Mouse (Mus musculus) right cerebral cortex, postnatal 10 days (tissue): ENCODE results near the gene Mdga1.
A peak's percentile ranks its signal among the peaks of the same experiment; 100 is the strongest.

Experiments used
- DNase-seq, 2 experiments: peaks; one replicate each; pipeline ENCODE4 v3.0.0; 2021; ENCODE audit warnings: low spot score in 2 of 2

The Mdga1 gene

DNA sequence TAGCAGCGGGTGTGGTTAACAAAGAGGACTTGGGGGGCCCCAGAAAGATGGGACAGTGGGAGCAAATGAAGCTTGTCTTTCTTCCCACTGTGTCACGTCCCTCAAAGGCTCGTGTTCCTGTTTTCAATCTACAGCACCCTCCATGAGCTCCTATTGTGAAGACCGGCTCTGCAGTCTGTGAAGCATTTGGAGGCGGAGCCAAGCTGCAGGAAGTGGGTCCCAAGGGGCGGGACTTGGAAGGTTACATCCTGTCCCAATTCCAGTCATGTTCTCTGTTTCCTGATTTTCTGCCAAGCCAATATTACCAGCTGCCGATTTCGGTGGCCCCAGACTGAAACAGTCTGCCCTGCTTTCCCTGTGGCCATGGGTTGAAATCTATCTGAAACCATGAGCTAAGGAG, 11.7 kb upstream of the Mdga1 start:
- no peak for DNase-seq

DNA sequence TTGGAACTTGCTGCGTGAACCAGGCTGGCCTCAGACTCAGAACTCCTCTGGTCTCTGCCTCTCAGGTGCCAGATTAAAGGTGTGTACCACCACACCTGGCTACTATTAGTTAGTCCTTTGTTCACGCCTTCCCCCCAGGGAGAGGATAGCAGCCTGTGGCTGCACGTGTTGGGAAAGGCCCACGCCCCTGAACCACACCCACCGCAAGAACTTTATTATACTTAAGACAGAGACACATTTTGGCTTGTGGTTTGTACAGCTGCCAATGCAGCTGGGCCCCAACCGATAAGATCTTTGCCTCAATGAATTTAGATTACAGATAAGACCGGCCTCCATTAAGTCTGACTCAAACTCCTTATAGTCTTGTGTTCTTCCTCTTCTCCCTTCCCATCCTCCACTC, 10.0 kb upstream of the Mdga1 start:
- no peak for DNase-seq

DNA sequence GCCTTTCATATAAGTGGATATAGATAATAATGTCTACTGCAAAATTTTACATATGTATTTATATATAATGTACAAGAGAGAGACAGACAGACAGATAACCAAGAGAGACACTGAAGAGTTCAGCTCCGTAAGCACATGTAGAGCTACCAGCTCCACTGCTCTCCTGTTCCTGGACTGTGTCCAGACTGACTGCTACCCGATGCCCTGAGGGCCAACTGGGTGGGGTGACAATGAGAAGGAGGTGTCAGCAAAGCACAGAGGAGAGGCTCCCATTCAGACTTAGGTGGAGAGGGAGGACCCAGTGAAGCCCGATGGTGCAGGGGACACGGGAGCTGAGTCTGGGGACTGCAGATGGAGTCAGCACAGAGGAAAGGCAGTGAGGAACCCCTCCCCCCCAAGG, 9.1 kb upstream of the Mdga1 start:
- DNase-seq: no peak

DNA sequence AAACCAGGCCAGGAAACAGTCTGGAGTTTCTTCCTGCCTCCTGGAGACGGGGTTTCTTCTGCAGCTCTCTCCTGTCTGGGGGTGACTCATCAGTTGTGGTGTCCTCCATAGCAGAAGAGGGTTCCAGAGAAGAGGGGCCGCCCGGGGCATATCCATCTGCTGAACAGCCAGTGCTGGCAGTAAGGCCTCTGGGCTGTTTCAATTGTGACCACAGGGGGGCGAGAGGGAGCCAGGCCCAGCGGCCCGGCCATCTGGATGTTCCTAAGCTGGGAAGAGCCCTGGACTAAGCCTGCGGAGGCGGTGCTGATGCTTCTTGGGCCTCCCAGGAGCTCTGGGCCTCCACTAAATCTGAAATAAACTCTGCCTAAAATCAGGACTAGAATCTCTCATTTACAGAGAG, 5.8 kb upstream of the Mdga1 start:
- peak; percentile 88 to 91 for DNase-seq

DNA sequence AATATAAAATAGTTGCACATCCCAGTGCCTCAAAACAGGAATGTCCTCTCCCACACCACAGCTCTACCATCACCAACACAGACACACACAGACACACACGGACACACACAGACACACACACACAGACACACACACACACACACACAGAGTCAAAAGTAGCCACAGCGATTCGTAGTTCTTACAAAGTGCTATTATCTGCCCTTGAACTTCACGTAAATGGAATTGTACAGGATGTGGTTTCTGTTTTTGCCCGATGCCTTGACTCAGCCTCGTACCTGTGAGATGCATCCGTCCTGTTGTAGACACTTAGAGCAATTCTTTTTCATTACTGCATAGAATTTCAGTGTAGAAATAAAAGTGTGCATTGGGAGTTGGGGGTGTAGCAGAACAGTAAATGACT, 3.3 kb upstream of the Mdga1 start:
- DNase-seq: no peak

DNA sequence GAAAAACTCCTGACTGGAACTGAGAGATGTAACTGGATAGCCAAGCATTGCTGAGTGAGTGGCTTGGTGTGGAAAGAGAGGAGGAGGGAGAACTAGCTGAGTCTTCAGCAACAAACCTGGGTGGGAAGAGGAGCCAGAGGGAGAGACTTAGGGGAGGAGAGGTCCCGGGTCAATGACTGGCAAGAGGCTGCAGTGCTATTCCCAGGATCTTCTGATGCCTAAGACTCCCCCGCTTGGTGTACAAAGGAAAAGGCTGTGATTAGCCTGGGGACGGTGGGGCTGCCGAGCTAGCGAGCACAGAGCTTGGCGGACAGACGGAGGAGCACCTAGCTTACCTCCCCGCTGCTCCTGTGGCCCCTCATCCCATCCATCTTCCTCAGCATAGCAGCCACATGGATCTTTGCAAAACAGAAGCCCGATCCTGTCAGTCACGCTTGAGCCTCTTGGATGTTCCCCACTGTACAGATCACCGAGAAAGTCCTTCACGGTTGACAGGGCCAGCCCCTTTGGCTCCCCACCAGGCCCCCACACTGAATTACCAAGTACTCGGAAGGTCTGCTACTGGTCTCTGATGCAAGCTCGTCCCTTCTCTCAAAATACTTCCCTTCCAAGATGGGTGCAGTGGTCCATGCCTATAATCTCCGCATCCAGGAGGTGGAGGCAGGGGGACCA, 2.0 kb upstream of the Mdga1 start:
- DNase-seq: no peak

DNA sequence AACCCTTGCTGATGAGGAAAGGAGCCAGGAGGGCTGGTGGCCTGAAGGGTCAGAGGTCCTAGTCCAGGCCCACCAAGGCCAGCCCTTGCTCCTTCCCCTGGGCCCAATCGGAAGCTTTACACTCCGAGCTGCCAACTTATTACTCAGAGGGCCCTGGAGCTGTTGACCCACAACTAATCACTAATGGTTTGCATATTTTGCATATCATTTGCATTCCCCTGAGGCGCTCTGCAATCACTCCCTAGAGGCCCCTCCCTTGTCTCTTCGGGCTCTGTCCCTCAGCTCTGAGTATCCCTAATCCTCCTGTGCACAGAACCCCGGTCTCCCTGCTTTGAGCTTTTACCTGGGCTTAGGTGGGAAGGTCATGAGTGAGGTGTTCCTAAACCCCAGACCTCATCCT, 4.4 kb downstream of the Mdga1 start:
- no peak for DNase-seq

DNA sequence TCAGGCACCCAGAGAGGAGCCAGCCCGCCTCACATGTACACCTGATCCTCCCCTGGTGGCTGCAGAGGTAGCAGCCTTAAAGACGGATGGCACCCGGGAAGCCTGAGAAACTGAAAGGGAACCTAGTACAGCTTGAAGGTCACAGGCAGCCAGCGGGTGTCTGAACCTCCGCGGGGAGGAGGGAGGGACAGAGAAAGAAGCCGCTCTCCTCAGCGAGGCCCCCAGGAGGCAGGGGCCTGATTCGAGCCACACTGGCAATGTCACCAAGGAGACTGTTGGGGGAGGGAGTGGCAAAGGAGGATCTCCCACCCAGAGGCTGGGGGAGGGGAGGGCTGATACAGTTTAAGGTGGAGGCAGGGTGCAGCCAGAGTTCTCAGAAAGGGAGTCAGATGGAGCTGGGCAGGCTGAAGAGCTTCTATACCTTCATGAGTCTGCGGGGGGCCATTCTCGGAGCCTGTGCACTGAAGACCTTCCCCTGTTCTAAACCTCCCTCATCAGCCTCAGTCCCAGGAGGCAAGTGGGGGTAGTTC, 6.1 kb downstream of the Mdga1 start:
- DNase-seq: no peak

DNA sequence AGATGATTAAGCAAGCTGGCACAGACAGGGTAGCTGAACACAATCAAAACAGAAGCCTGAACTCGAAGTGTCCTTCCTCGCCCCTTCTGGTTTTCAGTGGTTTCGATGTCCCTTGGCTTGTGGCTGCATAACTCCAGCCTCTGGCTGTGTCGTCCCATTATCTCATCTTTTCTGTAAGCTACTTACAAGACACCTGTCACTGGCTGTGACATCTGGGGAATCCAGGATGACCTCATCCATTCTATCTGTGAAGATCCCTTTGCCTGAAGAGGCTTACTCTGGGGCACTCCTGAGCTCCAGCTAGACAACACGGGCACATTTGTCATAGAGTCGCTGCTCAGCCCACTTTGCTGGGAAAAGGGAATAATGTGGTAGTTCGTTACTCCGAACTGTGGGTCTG, 14.0 kb downstream of the Mdga1 start:
- no peak for DNase-seq

DNA sequence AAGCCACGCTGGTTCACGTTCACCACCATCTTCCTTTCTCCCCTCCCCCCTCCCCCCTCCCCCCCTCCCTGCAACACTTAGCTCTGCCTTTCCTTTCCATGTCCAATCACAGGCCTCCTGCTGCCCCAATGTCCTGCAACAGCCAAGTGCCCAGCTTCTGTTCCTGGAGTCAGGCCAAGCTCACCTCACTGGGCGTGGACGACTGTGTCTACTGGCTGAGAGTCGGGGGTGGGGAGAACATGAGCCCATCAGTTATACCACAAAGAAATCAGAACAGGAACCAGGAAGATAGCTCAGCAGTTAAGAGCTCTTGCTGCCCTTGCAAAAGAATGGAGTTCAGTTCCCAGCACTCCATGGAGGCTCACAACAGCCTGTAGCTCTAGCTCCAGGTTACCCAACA, 15.6 kb downstream of the Mdga1 start:
- DNase-seq: no peak

DNA sequence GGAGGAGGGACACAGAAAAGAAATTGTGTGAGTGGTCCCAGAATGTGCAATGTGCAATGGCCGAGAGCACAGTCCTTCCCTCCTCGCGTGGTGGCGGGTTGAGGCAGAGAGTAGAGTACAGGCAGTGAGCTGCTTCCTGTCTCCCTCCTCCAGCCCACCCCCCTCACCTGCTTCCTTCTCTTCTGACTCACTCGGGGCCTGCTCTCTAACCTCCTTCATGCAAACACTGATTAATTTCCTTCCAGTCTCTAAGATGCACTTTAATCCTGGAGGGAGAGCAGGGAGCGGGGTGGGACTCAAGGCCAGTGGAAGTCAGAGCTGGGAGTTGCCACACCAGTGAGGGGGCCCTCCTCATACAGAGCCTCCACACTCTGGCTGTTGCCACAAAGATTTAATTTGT, 18.8 kb downstream of the Mdga1 start:
- DNase-seq: no peak

DNA sequence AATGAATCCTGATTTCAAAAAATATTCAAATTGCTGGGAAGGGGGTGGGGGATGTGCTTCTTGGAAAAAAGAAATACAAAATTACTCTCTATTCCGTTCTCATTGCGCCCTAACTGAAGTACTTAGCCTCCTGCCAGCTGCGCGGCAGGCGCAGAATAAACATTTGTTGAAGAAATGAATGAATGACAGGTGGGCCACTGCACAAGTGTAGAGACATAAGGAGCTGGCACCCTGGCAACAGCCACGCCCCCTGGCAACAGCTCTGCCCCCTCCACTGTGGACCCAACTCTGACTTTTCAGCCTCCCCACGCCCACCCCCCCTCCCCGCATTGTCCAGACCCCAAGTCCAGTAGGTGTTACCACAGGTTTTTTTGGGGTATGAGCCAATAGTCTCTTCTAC, 19.3 kb downstream of the Mdga1 start:
- no peak for DNase-seq

DNA sequence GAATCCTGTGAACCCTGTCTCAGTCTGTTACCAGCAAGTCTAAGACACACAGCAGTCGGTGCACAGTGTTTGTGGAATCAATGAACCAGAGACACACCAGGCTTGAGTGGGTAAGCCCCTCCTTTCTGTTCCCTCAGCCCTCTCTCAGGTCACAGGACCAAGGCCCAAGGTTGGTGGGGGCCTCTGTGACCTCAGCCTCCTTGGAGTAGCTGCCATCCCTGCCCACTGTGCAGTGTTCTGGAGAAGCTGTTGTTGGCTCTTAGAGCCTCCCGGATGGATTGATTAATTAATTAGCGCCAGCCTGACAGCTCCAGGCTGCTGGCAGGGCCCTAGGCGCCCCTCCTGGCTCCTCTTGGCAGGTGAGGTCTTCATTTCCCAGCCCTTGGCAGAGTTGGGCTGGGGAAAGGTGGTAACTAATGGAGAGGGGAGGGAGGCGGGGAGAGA, 22.6 kb downstream of the Mdga1 start:
- DNase-seq: no peak

DNA sequence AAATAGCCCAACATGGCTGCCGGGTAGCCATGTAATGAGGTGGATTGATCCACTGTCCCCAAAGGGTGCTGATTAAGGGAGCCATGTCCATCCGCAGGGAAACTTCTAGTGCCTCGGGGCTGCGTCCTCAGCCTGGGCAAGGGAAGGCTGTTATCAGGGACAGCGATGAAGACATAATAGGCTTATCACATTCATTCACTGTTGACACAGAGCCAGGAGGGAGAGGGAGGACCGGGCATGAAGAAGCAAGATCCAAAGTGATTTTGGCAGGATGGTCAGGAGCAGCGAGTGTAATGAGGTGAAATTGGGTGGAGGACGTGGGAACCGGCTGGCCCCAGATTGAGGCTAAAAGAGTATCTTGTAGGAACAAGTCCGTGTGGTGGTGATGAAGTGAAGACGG, 25.5 kb downstream of the Mdga1 start:
- no peak for DNase-seq

DNA sequence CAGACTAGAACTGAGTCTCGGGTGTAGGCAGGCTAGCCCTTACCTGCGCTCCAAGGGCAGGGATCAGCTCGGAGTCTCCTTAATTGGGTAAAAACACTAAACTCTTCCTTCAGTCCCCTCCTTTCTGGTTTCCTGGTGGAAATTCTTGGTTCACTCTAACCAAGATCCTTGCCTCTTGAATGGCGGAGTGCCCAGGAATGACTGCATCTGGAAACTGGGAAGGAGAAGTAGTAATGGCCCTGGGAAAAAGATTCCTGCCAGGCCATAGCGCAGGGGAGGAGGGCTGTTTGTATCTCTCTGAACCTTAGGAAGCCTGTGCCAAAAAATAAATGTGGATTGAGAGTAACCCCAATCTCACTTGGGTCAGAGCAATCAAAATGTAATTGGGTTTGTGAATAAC, 30.9 kb downstream of the Mdga1 start:
- no peak for DNase-seq

DNA sequence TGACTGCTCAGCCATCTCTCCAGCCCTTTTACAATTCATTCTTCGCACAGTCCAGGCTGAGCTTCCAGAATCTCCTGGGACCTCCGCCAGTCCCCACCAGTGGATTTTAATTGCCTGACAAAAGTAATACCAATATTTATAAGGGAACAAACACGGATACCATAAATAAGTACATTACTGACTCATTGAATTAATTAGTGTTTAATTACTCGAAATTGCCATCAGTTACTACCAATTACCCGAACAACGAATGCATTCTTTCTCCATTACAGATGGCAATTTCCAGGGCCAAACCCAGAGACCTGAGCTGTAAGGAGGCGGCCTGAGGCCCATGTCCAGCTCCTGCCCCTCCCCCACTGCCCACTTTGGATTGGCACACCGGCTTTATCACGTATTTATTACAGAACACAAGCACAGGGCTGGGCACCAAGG, 32.5 kb downstream of the Mdga1 start:
- DNase-seq: peak in 1 of 2 experiments; percentile 42

DNA sequence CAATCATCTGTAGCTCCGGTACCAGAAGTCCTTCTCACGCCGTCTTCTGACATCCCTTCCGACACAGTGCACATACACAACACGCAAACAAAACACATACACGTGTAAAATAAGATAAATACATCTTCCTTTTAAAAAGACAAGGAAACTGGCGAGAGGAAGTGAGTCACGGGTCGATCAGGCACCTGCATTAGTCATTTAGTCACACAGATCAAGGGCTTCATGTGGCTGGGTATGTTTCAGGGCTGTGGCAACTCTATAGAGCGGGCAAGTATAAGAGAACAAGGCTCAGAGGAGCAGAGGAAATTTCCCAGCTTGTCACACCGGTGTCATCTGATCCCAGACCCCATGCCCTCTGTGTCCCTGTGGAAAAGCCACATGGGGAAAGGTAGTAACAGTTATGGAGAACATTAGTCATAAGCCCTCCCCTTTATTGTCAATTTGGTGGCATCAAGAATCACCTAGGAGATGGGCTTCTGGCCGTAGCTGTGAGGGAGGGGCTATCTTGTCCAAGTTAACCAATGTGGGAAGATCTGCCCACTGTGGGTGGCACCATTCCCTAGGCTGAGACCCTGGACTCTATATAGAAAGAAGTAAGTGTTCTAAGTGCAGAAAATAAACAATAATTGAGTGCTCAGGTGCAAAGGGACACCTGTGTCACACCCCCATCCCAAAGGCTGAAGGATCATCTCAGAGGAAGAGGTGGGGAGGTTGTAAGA, 35.6 kb downstream of the Mdga1 start:
- no peak for DNase-seq

DNA sequence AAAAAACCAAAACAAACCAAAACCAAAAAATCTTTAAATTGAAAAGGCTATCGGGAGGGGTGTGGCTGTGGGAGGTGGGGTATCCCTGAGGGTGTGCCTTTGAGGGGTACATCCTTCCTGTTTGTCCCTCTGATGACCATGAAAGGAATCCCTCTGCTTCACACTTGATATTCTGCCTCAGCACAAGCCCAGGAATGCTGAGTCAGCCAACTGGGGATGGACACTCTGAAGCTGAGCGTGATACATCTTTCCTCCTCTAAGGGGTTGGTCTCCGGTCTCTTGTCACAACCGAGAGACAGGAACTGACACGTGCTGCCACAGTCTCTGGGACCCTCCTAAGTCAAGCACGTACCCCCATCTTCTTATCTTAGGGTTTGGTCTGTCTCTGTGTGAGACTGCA, 37.1 kb downstream of the Mdga1 start:
- DNase-seq: no peak

DNA sequence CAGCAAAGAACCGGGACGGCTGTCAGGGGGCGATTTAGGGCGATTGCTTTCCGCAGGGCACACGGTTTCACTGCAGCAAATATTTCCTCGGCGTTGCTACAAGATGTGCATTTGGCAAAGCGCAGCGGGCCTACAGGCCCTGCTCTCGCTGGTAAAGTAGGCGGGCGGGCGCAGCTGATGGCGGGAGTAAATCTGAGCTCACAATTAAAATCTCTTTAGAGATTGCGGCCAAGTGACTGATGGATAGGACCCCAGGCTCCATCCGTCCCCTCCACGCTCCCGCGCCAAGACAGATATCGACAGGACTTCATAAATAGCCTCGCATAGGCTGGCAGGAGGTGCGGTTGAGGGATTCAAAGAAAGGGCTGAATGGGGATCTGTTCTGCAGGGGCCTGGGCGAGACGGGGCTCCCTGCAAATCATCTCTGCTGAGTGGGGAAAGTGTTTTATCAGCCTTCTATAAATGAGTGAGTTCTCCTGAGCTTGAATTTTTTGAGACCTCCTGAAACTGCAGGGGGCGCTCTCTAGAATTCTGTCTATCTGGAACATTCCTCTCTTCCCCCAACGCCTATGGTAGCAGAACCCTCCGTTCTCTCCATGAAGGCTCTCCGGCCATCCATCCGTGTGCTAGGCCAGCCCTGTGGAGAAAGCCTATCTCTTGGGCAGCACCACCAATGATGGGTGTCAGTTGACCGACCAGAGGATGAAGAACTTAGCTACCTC, 38.5 kb downstream of the Mdga1 start:
- DNase-seq: no peak

DNA sequence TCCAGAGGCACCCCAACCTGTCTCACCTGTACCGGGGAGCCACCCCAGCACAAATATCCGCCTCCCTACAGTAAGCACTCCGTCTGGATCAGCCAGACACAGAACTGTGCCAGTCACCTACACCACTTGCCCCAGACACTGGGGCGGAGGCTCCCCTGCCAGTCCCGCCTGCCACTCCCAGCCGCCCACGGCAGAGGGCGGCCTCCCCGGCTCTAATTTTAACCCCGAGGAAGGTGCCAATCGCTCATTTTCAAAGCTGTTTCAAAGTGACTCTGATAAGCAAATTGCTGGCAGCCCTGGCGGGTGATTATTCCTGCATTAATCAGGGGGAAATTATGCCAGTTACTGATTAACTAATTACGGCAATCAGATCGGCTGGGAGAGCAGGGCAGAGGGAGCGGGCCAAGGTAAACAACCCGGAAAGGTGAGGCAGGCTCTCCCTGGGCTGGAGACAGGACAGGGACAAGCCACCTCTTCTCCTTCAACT, 41.1 kb downstream of the Mdga1 start:
- DNase-seq: peak; percentile 36 to 50

DNA sequence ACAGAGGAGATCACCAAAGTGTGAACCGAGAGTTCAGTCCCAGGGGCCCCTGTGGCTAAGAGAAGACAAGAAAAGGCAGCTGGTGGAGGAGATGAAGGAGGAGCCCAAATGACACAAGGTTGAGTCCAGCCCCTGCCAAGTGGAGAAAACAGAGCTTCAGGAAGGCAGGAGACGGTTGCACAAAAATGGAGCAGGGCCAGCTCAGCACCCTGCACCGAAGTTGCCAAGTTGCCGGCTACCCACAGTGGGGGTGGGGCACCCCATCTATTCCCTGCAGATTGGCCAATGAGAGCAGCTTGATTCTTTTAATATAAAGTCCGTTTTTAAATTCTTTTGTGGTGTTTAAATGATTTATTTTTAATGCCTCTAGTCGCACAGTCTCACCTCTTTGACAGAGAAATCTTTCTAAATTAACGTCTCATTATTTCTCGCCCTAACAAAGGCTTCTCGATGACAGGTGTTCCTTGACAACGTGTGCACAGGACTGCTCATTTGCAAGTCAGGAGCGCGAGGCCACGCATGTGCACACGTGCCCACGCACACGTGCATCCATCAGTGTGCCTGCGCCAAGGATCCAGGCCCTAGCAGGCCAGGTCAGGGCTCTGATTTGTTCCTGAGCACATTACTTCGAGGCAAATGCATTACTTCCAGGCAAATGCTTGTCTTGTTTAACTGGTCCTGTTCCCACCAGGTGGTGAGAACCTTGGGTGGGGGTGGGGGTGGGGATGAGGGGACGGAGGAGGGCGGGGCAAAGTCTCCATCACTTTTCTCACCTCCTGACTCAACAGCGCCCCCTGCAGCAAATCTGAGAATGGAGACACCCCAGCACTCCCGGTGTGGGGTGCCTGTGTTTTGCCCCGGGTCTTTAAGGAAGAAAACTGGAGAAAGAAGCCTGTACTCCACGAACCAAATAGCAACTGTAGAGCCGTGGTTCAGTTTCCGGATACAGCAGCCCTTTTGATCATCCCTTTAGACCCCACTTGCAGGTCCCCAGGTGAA, 44.0 kb downstream of the Mdga1 start:
- peak; percentile 43 to 48 for DNase-seq
